Mouse (Mus musculus): ENCODE results near the gene Duoxa2.

DNA sequence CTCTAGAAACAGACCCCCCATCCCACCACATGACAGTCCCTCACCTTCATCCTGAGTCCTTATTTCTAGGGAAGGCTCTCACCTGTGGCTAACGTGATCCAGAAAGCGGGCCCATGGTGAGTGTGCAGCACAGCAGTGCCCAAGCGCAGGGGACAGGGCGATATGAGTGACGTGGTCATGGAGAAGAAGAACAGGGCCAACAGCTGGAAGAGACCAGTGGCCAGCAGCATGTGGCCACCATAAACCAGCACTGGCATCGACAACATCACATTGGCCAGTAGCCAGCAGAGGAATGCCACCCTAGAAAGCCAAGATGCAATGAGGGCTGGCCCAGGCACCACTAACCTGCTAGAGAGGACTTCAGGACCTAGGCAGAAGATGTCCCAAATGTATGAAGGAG lies 5.8 kb downstream of the Duoxa2 start:
- no peak for TF ChIP-seq CHD2 (IDR thresholded peaks at IDR 0.05; ENCODE audit: low read depth, low read length)
- no peak for TF ChIP-seq MAFK (IDR thresholded peaks at IDR 0.05; ENCODE audit: insufficient read depth, low read depth, low read length)
- TF ChIP-seq HCFC1 (IDR thresholded peaks at IDR 0.05; ENCODE audit: borderline replicate concordance, insufficient read depth, low read length), result no peak
- no peak for TF ChIP-seq ZC3H11A (IDR thresholded peaks at IDR 0.05; ENCODE audit: borderline replicate concordance, low read depth, low read length)
